Mouse (Mus musculus) kidney, postnatal 0 days (tissue): ENCODE data around the gene Matk. TPM values are rescaled to one million over a fixed set of nuclear protein-coding genes. Genes with fewer than 3 reads are reported as not detected.

Experiments
- ATAC-seq: fragments of 200-750 bp; cut with Nextera tagmentation; replicated peaks from 2 replicates; pipeline ENCODE4 v1.8.0; 2017; ENCODE audit warnings: low read depth, moderate number of reproducible peaks, moderate TSS enrichment, moderate library complexity; ENCODE audit not compliant: low FRiP score
- DNase-seq: peaks from one replicate; pipeline ENCODE4 v3.0.0-alpha.2; 2016; ENCODE audit warnings: low spot score
- H3K27ac ChIP-seq: fragments of 300-500 bp; sonication (generic); 2 replicates; pipeline ENCODE4 v1.5.1; 2014; ENCODE audit warnings: mild to moderate bottlenecking
- H3K27me3 ChIP-seq: fragments of 300-500 bp; sonication (generic); 2 replicates; pipeline ENCODE4 v1.6.1; 2014; ENCODE audit warnings: low read length, mixed read lengths; ENCODE audit not compliant: insufficient read depth
- H3K36me3 ChIP-seq: fragments of 300-500 bp; sonication (generic); 2 replicates; pipeline ENCODE4 v1.6.1; 2014; ENCODE audit warnings: low read length, mixed read lengths; ENCODE audit not compliant: insufficient read depth
- H3K4me1 ChIP-seq: fragments of 300-500 bp; sonication (generic); replicated peaks from 2 replicates; pipeline ENCODE4 v1.6.1; 2014; ENCODE audit warnings: antibody characterized with exemption, low read length, mixed read lengths; ENCODE audit not compliant: insufficient read depth
- H3K4me2 ChIP-seq: fragments of 300-500 bp; sonication (generic); 2 replicates; pipeline ENCODE4 v1.6.1; 2014; ENCODE audit warnings: mild to moderate bottlenecking, low read length, moderate library complexity, mixed read lengths
- H3K4me3 ChIP-seq: fragments of 300-500 bp; sonication (generic); replicated peaks from 2 replicates; pipeline ENCODE4 v1.5.1; 2014; ENCODE audit warnings: low read depth, low read length
- H3K9ac ChIP-seq: fragments of 300-500 bp; sonication (generic); 2 replicates; pipeline ENCODE4 v1.6.1; 2014; ENCODE audit warnings: low read depth, low read length
- H3K9me3 ChIP-seq: fragments of 300-500 bp; sonication (generic); replicated peaks from 2 replicates; pipeline ENCODE4 v1.6.1; 2016; ENCODE audit warnings: low read length, inconsistent platforms, mixed read lengths
- CTCF ChIP-seq: IDR thresholded peaks from 2 replicates; pipeline ENCODE4 v1.5.1; 2016; ENCODE audit warnings: antibody characterized with exemption, low read depth, mild to moderate bottlenecking, moderate library complexity
- WGBS: fragments of 180-500 bp; shearing (Covaris S2); extraction: QIAGEN DNeasy Blood & Tissue Kit; methylation state at CpG from one replicate; pipeline ENCODE4 v1.1.7; 2014; 5-methylcytosine and 5-hydroxymethylcytosine counted together
- polyA plus RNA-seq: library from polyadenylated mRNA; unstranded; fragments of >200 nt; fragmentation: Nextera tagmentation; extraction: Ambion mirVana; gene quantifications from 2 replicates; pipeline ENCODE4 v1.2.1, GENCODE M21; 2015

Gene Matk
- polyA plus RNA-seq, 1 experiment from 2014 or later = 3.9 TPM

GRCm38 (mm10) chr10:81293334-81294030 lies 40.7 kb downstream of the Matk start:
- Histone ChIP-seq H3K4me2 (peak overlapping the region; percentile 98), H3K4me1 (peaks cover 30% of the 10 kb centered on the region), H3K27me3 (no peaks in the 10 kb centered on the region), H3K27ac (peak overlapping the region; percentile 94), H3K9me3 (no peaks in the 10 kb centered on the region), H3K9ac (peak overlapping the region; percentile 91), H3K36me3 (no peaks in the 10 kb centered on the region), H3K4me3 (peak overlapping the region; percentile 88)
- no peak for TF ChIP-seq CTCF
- WGBS = 2% methylated on average over 25 of the region's 25 CpGs
- ATAC-seq (no peak), DNase-seq (no peak)

GRCm38 (mm10) chr10:81294442-81294841 lies 41.7 kb downstream of the Matk start:
- H3K4me3 ChIP-seq = peak overlapping the region; percentile 88
- H3K9me3 ChIP-seq = no peaks in the 10 kb centered on the region
- H3K4me2 ChIP-seq = peak overlapping the region; percentile 98
- H3K4me1 ChIP-seq = peaks cover 37% of the 10 kb centered on the region
- no peaks in the 10 kb centered on the region for H3K27me3 ChIP-seq
- peak overlapping the region; percentile 91; the same call in 1 of the 2 replicates for H3K9ac ChIP-seq
- no peaks in the 10 kb centered on the region for H3K36me3 ChIP-seq
- TF ChIP-seq CTCF = no peak
- WGBS = 27% methylated on average over 8 of the region's 8 CpGs
- ATAC-seq (no peak), DNase-seq (no peak)
- no peak overlapping the region; the same call in 1 of the 2 replicates for H3K27ac ChIP-seq

GRCm38 (mm10) chr10:81295185-81295584 lies 42.5 kb downstream of the Matk start:
- DNase-seq (no peak), ATAC-seq (no peak)
- Histone ChIP-seq H3K36me3 (no peaks in the 10 kb centered on the region), H3K4me1 (peaks cover 42% of the 10 kb centered on the region), H3K9ac (no peak overlapping the region), H3K27ac (no peak overlapping the region), H3K27me3 (no peaks in the 10 kb centered on the region), H3K4me3 (no peak overlapping the region), H3K9me3 (no peaks in the 10 kb centered on the region), H3K4me2 (no peak overlapping the region)
- no peak for TF ChIP-seq CTCF
- WGBS = 89% methylated on average over 6 of the region's 6 CpGs

DNA sequence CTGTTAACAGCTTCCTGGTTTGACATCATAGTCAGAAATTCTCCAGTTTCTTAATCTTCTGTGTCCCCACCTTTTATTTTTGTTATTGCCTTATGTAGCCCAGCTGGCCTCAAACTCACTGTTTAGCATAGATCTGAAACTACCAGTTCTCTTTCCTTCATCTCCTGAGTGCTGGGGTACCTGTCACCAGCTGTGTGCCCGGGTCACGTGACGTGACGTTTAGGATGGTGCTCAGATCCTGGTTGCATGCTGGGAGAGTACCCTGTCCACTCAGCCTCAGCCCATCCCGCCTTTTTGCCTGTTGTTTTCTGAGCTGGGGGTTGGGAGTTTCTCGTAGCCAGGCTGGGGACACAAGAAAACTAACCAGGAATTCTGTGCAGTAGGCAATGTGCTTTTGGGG lies 44.5 kb downstream of the Matk start:
- no peak for TF ChIP-seq CTCF
- no peak for ATAC-seq
- no peaks in the 10 kb centered on the region for H3K27me3 ChIP-seq
- no peak for DNase-seq
- no peak overlapping the region for H3K4me3 ChIP-seq
- H3K9ac ChIP-seq = 0 out of 2 replicates have a peak overlapping the region, but pooled peaks have one; percentile 31
- WGBS = 62% methylated on average over 6 of the region's 6 CpGs
- no peaks in the 10 kb centered on the region for H3K36me3 ChIP-seq
- peak overlapping the region; percentile 21; the same call in 1 of the 2 replicates for H3K4me2 ChIP-seq
- H3K27ac ChIP-seq = peak overlapping the region; percentile 90
- no peaks in the 10 kb centered on the region for H3K9me3 ChIP-seq
- H3K4me1 ChIP-seq = peaks cover 58% of the 10 kb centered on the region

- H3K4me3 ChIP-seq = no peak overlapping the region
- peak overlapping the region; percentile 31; the same call in 1 of the 2 replicates for H3K9ac ChIP-seq
- no peaks in the 10 kb centered on the region for H3K36me3 ChIP-seq
- WGBS = 27% methylated on average over 10 of the region's 10 CpGs
- peaks cover 63% of the 10 kb centered on the region for H3K4me1 ChIP-seq
- no peak for TF ChIP-seq CTCF
- peak overlapping the region; percentile 21; the same call in 1 of the 2 replicates for H3K4me2 ChIP-seq
- no peaks in the 10 kb centered on the region for H3K27me3 ChIP-seq
- H3K27ac ChIP-seq = peak overlapping the region; percentile 90
- DNase-seq (peak; percentile 52), ATAC-seq (peak; percentile 48)
- no peaks in the 10 kb centered on the region for H3K9me3 ChIP-seq
Measured at GRCm38 (mm10) chr10:81297845-81298244, 45.1 kb downstream of the Matk start.

DNA sequence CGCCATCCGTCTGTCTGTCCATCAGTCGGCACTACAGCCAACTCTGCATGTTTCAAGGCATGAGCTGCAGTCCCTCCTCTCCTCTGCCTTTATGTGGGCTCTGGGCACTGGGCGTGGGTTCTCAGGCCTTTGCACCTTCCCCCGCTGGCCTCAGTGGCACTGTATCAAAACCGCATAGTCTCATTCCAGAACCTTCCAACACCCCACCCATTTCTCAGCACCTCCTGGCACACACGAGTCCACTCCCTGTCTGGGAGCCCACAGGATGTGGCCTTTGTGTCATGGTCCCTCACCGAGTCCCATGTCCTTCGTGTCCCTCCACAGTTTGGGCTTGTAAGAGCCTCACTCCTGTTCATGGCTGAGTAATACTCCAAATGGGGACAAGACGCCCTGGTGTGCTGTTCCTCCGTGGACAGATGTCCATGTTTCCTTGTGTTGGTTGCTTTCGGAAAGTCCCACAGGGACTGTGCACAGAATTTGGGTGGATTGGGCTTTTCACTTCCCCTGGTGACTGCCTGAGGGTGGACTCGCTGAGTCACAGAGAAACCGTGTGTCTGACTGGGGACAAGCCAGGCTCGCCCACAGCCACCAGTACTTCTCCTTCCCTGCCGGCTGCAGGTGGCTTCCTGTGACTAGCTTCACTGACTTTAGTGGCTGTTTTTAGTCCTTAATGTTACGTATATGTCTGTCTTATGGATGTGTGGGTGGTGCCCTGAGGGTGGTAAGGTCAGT lies 45.8 kb downstream of the Matk start:
- Histone ChIP-seq H3K27me3 (no peaks in the 10 kb centered on the region), H3K9me3 (no peaks in the 10 kb centered on the region), H3K4me3 (no peak overlapping the region), H3K27ac (peak overlapping the region; percentile 90), H3K9ac (0 out of 2 replicates have a peak overlapping the region, but pooled peaks have one; percentile 31), H3K36me3 (no peaks in the 10 kb centered on the region), H3K4me1 (peaks cover 69% of the 10 kb centered on the region), H3K4me2 (no peak overlapping the region)
- no peak for TF ChIP-seq CTCF
- ATAC-seq = no peak
- no peak for DNase-seq
- 83% methylated on average over 17 of the region's 17 CpGs for WGBS
